Mouse (Mus musculus) left cerebral cortex, adult 9 months (tissue): ENCODE results near the gene Nin.

Experiments used
- DNase-seq, 2 experiments: peaks; one replicate each; pipeline ENCODE4 v3.0.0; 2022; ENCODE audit warnings: low spot score in 2 of 2

Nin gene

DNA sequence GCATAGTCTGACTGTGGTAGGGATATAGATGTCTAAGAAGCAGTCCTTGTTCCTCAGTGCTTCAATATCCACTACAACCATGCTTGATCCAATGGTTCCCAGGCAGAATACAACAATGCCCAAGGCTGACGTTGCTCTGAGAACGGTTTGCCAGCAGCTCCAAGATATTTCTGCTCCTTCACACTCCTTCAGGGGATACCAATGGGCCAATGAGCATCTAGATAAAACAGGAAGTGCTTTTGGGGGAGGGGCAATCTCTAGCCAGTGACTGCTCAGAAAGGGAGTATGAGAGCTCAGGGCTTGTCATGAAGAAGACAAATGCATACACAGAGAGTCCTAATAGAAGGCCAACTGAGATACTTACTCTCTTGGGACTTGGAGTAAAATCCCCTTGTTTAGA lies 6.0 kb upstream of the Nin start:
- no peak for DNase-seq

DNA sequence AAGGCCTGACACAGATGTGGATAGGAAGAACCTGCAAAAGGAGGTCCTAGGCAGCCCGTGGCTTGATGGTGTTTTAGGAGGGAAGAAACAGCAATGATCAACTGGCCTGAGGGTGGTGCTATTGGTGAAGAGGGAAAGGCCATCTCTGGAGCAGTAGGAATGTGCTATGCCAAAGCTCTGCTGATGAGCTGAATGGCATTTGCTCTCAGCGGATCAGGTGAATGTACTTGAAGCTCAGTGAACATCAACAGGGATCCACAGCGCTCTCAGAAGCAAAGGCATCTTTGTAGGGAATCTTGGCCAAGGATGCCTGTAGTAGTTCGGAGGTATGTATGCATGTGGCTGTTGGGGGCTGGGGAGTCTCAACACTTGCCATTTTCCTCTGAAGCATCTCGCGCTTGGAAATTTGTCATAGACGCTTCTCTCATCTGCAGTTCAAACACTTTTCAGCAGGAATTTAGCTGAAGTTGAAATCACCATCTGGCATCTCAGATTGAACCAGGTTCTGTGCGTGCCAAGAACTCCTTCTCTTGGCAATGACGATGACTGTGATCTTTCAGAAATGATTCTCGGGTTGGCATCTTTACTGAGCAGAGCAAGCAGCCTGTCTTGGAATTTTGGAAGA lies 5.3 kb upstream of the Nin start:
- DNase-seq = peak; percentile 62 to 83

GRCm38 (mm10) chr12:70117146-70117545 lies 3.6 kb upstream of the Nin start:
- DNase-seq = no peak

DNA sequence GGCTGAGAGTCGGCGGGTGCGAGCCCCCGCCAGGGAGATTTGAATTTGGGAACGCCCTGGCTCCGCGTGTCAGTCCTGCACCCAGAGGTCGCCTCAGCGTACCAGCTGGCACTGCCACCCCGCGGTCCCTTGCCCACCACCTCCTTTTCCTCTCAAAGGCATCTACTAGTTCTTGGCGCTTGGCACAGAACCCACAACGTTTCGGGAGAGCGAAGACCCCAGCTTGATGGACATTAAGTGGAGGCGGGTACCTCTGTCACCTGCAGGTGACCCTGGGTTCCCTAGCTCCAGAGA lies 1.5 kb downstream of the Nin start:
- peak in 1 of 2 experiments; percentile 33 for DNase-seq

DNA sequence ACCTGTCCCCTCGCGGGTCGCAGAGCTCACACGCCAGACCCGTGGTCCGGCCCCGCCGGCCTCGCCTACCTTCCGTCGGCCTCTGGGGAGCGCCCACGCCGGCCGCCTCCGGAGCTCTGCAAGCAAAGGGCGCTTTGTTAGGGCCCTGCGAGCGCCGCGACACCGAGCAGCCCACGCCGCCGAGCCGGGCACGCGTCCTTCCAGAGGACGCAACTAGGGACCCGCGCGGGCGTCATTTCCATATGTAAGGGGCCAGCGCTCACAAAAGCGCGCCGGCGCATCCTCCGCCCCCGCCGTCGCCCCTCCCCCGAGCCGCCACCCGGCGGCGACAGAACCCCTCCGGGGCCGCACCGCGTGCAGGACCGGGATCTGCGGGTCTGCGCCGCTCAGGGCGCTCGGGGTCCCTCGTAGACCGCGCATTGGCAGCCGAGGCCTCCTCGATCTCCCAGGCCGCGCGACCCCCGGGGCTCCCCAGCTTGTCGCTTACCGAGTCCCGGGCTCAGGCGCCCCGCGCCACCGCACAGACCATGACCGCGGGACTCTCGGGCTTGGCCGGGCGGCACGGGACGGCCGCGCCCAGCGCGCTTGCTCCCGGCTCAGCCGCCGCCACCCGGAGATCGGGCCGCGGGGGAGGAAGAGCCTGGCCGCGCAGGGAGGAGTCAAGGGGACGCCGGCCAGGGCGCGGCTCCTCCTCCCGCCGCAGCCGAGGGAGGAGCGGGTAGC lies 2.0 kb downstream of the Nin start:
- peak in 1 of 2 experiments; percentile 70 for DNase-seq

- DNase-seq = no peak
These were observed 2.5 kb downstream of the Nin start for GRCm38 (mm10) chr12:70111117-70111366.

DNA sequence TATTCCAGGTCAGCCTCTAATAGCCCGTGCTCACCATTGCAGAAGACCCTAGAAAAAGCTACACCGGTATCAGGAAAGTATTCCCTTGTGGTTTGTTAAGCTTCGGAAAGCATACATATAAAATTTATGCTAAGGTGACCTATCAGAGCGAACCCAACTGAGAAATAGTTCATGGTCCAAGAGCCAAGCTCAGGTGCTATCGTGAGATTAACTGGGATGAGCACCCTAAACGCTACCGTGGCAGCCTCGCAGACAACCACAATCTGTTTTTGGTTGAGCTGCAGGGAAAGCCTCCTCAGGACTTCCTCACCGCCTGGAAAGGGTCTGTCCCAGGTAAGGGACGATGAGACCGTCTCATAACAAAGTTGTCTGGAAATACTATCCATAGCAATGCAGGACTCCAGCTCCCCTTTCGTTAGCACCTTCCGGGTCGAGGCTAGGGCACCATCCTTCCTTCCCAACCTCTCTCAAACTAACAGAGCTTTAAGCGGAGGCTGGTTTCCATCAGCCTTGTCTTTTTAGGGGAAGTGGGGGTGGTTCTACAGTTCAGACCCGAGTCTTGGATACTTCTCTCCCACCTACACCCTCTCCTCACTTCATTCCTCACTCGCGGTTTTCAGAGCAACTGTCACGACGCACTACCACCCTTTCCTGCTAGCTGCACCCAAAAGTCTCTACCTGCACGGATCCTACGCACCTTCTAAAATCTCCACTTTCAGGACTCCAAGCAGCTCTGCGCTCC lies 3.0 kb downstream of the Nin start:
- peak; percentile 56 to 76 for DNase-seq

DNA sequence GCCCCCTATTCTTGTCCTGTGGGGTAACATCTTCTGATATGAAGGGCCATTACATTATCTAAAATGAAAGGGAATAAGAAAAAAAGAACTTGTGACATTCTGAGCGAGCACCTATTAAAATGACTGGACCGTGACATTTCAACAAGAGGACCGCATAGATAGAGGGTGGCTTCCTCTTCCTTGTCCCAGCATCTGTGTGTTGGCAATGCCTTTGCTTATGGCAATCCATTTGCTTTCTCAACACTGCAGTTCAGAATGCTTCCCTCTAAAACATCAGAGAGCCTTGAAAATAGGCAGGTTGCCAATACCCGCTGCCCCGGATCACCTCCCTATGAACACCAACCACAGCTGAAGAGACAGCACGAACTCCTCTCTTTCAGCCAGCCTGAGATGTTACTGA lies 3.6 kb downstream of the Nin start:
- DNase-seq = peak in 1 of 2 experiments; percentile 28

- DNase-seq = no peak
These were observed 5.4 kb downstream of the Nin start for GRCm38 (mm10) chr12:70108104-70108503.

DNA sequence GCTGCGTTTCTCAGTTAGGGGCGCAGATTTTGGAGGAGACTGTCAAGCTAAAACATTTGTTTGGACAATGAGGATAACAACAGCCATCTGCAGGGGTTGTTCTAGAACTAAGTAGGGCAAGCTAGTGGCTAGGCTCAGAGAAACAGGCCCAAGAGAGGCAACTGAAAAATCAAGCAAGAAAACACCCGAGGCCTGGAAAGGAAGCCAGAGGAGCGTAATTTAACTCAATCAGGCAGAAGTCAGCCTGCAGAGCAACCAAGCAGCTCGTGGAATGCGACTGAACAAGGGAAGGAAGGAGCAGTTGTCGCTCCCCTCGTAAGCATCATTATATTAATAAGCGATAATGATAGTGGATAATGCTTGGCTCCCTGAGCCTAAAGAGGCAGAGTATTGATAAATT lies 7.0 kb downstream of the Nin start:
- no peak for DNase-seq

DNA sequence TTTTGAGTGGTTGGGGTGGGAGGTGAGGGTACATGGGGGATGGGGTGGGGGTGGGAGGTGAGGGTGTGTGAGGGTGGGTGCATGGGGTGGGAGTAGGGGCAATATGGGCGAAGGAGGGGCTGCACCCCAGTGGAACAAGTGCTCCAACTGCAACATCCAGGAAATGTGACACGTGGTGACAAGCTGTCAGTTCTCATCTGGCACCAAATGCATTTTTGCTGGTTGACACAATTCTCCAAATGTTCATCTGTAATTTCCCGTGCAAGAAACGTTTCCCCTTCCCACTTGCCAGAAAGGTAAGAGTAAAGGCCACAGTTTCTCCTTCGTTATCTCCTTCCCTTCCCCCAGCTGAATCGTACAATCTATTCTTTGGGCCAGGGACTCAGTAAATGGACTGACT lies 7.6 kb downstream of the Nin start:
- no peak for DNase-seq

DNA sequence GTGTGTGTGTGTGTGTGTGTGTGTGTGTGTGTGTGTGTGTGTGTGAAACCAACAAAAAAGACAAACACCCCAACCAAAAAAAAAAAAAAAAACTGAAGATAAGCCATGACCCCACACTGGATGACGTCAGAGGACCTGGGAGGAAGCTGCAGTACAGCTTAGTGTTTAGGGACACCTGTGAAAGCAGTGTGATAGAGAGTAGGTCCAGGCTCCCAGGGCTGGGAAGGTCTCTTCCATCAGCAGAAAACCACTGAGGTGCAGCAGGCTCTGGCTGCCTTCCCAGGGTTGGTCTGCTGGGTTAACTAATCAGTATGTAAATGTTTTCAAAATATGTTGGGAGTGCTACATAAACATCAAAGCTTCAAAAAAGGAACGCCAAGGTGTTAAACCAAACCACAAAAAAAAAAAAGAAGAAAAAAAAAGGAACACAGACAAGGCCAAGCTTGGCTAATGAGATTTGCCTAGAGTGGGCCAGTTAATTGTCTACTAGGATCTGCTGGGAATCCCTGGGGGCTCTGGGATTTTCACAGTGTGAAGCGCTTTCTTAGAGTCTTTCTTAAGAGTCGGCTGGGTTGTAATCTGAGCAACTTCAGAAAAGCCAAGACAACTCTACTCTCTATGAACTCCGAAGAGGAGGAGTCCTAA lies 8.6 kb downstream of the Nin start:
- no peak for DNase-seq

DNA sequence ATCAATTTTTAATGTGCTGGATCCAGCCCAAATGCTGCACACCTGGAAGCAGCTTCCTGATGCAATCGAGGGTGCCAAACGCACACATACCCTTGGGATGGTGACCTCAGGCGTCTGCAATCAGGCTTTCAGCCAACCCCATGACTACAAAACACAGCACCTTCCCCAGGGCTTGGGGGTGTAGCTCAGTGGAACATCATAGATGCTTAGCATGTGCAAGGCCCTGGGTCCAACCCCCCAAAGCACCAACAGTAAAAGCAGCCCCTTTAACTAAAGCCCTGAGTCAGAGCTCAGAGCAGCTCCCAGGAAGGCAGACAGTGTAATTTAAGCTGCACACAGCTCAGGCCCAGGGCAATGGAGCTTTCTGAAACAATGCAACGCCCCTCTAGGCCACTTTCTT lies 9.3 kb downstream of the Nin start:
- no peak for DNase-seq

- DNase-seq = no peak
These were observed 10.3 kb downstream of the Nin start for GRCm38 (mm10) chr12:70103257-70103656.

GRCm38 (mm10) chr12:70102426-70102825 lies 11.1 kb downstream of the Nin start:
- no peak for DNase-seq

- DNase-seq = no peak
These were observed 11.7 kb downstream of the Nin start for GRCm38 (mm10) chr12:70101823-70102222.

- no peak for DNase-seq
These were observed 15.6 kb downstream of the Nin start for GRCm38 (mm10) chr12:70097901-70098300.

DNA sequence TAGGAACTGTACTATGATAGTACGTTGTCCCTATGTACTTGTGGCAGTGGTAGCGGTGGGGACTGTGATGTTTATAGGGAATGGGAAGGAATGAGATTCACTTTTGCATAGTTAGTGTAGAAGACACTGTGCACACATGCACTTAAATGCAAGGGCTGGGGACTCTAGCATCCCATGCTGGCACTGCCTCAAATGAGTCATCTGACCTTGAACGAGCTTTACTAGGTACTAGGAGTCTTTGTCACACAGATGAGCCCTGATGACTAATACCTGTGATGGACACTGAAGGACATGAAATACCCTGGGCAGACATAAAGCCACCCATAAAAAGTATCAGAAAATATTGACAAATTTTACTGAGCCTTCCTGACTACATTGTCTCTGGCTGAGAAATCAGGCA lies 16.2 kb downstream of the Nin start:
- no peak for DNase-seq

DNA sequence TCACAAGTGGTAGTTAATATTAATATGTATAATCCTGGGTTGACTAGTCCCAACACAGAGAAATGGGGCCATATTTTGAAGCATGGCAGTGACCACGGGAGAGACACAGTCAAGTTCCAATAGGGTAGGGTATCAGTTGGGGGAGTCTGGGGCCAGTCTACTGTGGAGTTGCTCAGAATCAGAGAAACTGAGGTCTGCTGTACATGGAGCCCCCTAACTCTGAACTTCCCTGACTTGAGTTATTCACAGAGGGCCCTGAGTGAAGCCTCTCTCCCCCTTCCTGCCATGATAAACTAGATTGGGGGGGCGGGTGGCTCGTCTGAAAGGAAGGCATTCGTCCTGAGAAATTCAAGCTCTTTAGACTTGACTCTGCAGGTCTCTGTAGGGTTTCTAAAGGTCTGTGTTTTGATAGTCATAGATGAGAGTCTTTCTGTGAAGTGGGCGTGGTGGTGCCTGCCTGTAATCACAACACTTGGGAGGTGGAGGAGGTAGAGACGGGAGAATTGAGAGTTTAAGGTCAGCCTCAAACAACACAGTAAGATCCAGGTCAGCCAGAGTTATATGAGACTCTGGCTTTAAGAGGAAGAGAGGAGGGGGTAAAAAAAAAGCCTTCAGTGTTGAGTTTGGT lies 20.1 kb downstream of the Nin start:
- no peak for DNase-seq

DNA sequence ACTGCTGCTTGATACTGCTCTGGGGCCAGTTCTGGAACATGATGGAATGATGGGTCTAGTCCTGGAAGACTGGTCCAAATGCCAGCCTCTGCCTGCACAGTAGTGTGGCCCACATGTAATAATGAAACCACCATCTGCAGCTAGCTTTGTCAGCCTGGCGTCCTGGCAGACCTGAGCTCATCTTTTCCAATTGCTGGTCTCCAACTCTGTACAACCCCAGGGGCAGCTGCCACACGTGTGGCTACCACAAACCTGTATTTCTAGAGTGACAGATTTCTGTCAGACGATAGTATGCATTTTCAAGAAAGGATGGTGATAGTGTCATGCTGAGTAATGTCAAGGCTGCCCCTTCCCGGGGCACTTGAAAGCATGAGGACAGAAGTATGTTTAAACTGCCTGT lies 25.2 kb downstream of the Nin start:
- no peak for DNase-seq

DNA sequence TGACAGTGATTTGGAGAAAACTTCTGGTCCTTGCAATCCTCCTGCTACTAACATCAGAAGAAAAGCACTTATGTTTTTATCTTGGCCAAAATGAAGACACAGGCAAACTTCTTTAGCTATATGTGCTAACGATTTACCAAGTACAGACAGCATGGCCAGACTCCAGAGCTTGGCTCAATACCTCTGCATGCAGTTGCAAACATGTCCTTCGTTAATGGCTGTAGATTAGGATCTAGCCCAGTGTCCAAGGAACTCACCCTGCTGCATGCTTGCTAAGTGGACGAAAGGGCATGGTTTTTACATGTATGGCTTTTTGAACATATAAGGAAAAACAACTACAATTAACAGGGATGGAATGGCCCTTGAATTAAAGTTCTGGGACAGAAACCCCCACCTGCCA lies 28.2 kb downstream of the Nin start:
- DNase-seq = no peak

DNA sequence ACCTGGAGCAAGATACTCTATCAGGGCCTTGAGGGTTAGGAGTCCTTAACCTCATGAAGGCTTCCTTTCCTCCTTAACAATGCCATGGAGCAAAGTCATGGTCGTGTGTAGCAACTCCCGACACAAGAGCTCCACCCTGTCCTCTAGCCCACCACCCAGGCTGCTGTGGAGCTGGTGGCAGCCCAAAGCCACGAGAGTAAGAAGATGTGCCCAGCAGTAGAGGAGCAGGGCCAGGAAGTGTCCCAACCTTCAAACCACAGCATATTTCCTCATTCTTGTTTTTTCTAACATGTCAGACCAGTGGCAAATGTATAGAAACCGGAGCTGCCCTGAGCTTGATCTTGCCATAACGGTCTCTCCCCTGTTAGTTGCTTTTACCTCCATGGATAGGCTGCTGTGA lies 29.3 kb downstream of the Nin start:
- no peak for DNase-seq

GRCm38 (mm10) chr12:70083737-70084136 lies 29.8 kb downstream of the Nin start:
- no peak for DNase-seq
